Mouse (Mus musculus) embryonic facial prominence, embryonic 13.5 days (tissue): ENCODE data around the gene Trpc1. TPM values are rescaled to one million over a fixed set of nuclear protein-coding genes. Genes with fewer than 3 reads are reported as not detected.

Source experiments
- ATAC-seq: fragments of 200-750 bp; cut with Nextera tagmentation; 2 replicates; pipeline ENCODE4 v1.8.0; 2017; ENCODE audit warnings: low read depth; ENCODE audit not compliant: insufficient number of reproducible peaks, insufficient read depth, low FRiP score, low TSS enrichment
- H3K27ac ChIP-seq: fragments of 300-500 bp; sonication (generic); 2 replicates; pipeline ENCODE4 v1.5.1; 2015; ENCODE audit warnings: moderate library complexity, mild to moderate bottlenecking, inconsistent platforms
- H3K27me3 ChIP-seq: fragments of 300-500 bp; sonication (generic); 2 replicates; pipeline ENCODE4 v1.6.1; 2015; ENCODE audit warnings: mild to moderate bottlenecking, inconsistent platforms
- H3K36me3 ChIP-seq: fragments of 300-500 bp; sonication (generic); 2 replicates; pipeline ENCODE4 v1.6.1; 2015; ENCODE audit warnings: mild to moderate bottlenecking, inconsistent platforms
- H3K4me1 ChIP-seq: fragments of 300-500 bp; sonication (generic); 2 replicates; pipeline ENCODE4 v1.6.1; 2015; ENCODE audit warnings: inconsistent platforms
- H3K4me2 ChIP-seq: fragments of 300-500 bp; sonication (generic); 2 replicates; pipeline ENCODE4 v1.6.1; 2015; ENCODE audit warnings: moderate library complexity, mild to moderate bottlenecking, inconsistent platforms
- H3K4me3 ChIP-seq: fragments of 300-500 bp; sonication (generic); 2 replicates; pipeline ENCODE4 v1.5.1; 2015; ENCODE audit warnings: mild to moderate bottlenecking, inconsistent platforms
- H3K9ac ChIP-seq: fragments of 300-500 bp; sonication (generic); 2 replicates; pipeline ENCODE4 v1.6.1; 2015; ENCODE audit warnings: mild to moderate bottlenecking, inconsistent platforms
- H3K9me3 ChIP-seq: fragments of 300-500 bp; sonication (generic); 2 replicates; pipeline ENCODE4 v1.6.1; 2016; ENCODE audit warnings: inconsistent platforms
- WGBS: fragments of 180-500 bp; shearing (Covaris S2); methylation state at CpG from one replicate; pipeline ENCODE4 v1.1.7; 2015; ENCODE audit warnings: mixed read lengths; 5-methylcytosine and 5-hydroxymethylcytosine counted together
- polyA plus RNA-seq: library from polyadenylated mRNA; unstranded; fragments of >200 nt; fragmentation: Nextera tagmentation; extraction: Ambion mirVana; gene quantifications from 2 replicates; pipeline ENCODE4 v1.2.1, GENCODE M21; 2015

The Trpc1 gene
- 2.0 and 2.7 TPM in 2 replicates for polyA plus RNA-seq

- Histone ChIP-seq H3K4me2 (peak within 1 kb of the TSS; percentile 92), H3K9ac (peak within 1 kb of the TSS; percentile 80), H3K4me3 (peak within 1 kb of the TSS; percentile 85), H3K27ac (0 out of 2 replicates have a peak within 1 kb of the TSS, but pooled peaks have one; percentile 22), H3K36me3 (no peaks in the 10 kb centered on the region), H3K27me3 (peaks cover 24% of the 10 kb centered on the region), H3K4me1 (peaks cover 7% of the 10 kb centered on the region), H3K9me3 (no peaks in the 10 kb centered on the region)
- ATAC-seq = peak; percentile 96
- under 1% methylated on average over 55 of the region's 56 CpGs for WGBS
Measured at GRCm38 (mm10) chr9:95750037-95750511, at the start of gene Trpc1. TSS of gene Trpc1 (minus strand) at chr9:95750375.

GRCm38 (mm10) chr9:95796323-95796722 is 46.1 kb upstream of the Trpc1 start:
- no peaks in the 10 kb centered on the region for H3K36me3 ChIP-seq
- 81% methylated on average over 2 of the region's 2 CpGs for WGBS
- H3K4me3 ChIP-seq = no peak overlapping the region
- no peaks in the 10 kb centered on the region for H3K4me1 ChIP-seq
- no peak for ATAC-seq
- no peak overlapping the region for H3K27ac ChIP-seq
- no peak overlapping the region for H3K9ac ChIP-seq
- no peaks in the 10 kb centered on the region for H3K27me3 ChIP-seq
- no peak overlapping the region for H3K4me2 ChIP-seq
- H3K9me3 ChIP-seq = no peaks in the 10 kb centered on the region

GRCm38 (mm10) chr9:95795844-95796243 is 45.7 kb upstream of the Trpc1 start:
- H3K27ac ChIP-seq = no peak overlapping the region
- no peak overlapping the region for H3K4me3 ChIP-seq
- H3K27me3 ChIP-seq = no peaks in the 10 kb centered on the region
- no peaks in the 10 kb centered on the region for H3K9me3 ChIP-seq
- no peak overlapping the region for H3K4me2 ChIP-seq
- WGBS = 84% methylated on average over 5 of the region's 5 CpGs
- H3K4me1 ChIP-seq = no peaks in the 10 kb centered on the region
- H3K9ac ChIP-seq = no peak overlapping the region
- no peaks in the 10 kb centered on the region for H3K36me3 ChIP-seq
- no peak for ATAC-seq

- Histone ChIP-seq H3K36me3 (no peaks in the 10 kb centered on the region), H3K27me3 (no peaks in the 10 kb centered on the region), H3K9me3 (no peaks in the 10 kb centered on the region), H3K9ac (no peak overlapping the region), H3K4me3 (no peak overlapping the region), H3K4me1 (no peaks in the 10 kb centered on the region), H3K27ac (no peak overlapping the region), H3K4me2 (no peak overlapping the region)
- no peak for ATAC-seq
- 88% methylated on average over 2 of the region's 2 CpGs for WGBS
Measured at GRCm38 (mm10) chr9:95795077-95795784, 45.1 kb upstream of the Trpc1 start.

- H3K9me3 ChIP-seq = no peaks in the 10 kb centered on the region
- no peak overlapping the region for H3K4me3 ChIP-seq
- no peaks in the 10 kb centered on the region for H3K27me3 ChIP-seq
- no peaks in the 10 kb centered on the region for H3K4me1 ChIP-seq
- H3K9ac ChIP-seq = no peak overlapping the region
- H3K36me3 ChIP-seq = no peaks in the 10 kb centered on the region
- no peak overlapping the region for H3K27ac ChIP-seq
- WGBS = 88% methylated on average over 15 of the region's 15 CpGs
- no peak overlapping the region for H3K4me2 ChIP-seq
- ATAC-seq = no peak
Measured at GRCm38 (mm10) chr9:95793986-95794744, 44.0 kb upstream of the Trpc1 start.

- 80% methylated on average over 16 of the region's 16 CpGs for WGBS
- H3K4me3 ChIP-seq = no peak overlapping the region
- no peak for ATAC-seq
Measured at GRCm38 (mm10) chr9:95784888-95785511, 34.8 kb upstream of the Trpc1 start.

GRCm38 (mm10) chr9:95783646-95784293 is 33.6 kb upstream of the Trpc1 start:
- no peaks in the 10 kb centered on the region for H3K9me3 ChIP-seq
- H3K27me3 ChIP-seq = no peaks in the 10 kb centered on the region
- no peak overlapping the region for H3K4me2 ChIP-seq
- H3K4me1 ChIP-seq = no peaks in the 10 kb centered on the region
- 74% methylated on average over 17 of the region's 17 CpGs for WGBS
- H3K36me3 ChIP-seq = no peaks in the 10 kb centered on the region
- H3K9ac ChIP-seq = no peak overlapping the region
- H3K4me3 ChIP-seq = no peak overlapping the region
- no peak overlapping the region for H3K27ac ChIP-seq
- 0 out of 2 replicates have a peak, but pooled peaks have one; percentile 26 for ATAC-seq

More at GRCm38 (mm10) chr9:95784888-95785511, 34.8 kb upstream of the Trpc1 start:
- Histone ChIP-seq H3K9ac (no peak overlapping the region), H3K27ac (no peak overlapping the region), H3K9me3 (no peaks in the 10 kb centered on the region), H3K36me3 (no peaks in the 10 kb centered on the region), H3K27me3 (no peaks in the 10 kb centered on the region), H3K4me1 (no peaks in the 10 kb centered on the region), H3K4me2 (no peak overlapping the region)

GRCm38 (mm10) chr9:95771671-95772070 is 21.5 kb upstream of the Trpc1 start:
- H3K9me3 ChIP-seq = no peaks in the 10 kb centered on the region
- 79% methylated on average over 2 of the region's 2 CpGs for WGBS
- 0 out of 2 replicates have a peak, but pooled peaks cover 3% of the 10 kb centered on the region for H3K36me3 ChIP-seq
- H3K4me3 ChIP-seq = no peak overlapping the region
- no peak overlapping the region for H3K9ac ChIP-seq
- H3K4me1 ChIP-seq = no peaks in the 10 kb centered on the region
- H3K27me3 ChIP-seq = no peaks in the 10 kb centered on the region
- ATAC-seq = no peak
- H3K4me2 ChIP-seq = no peak overlapping the region
- H3K27ac ChIP-seq = no peak overlapping the region

- ATAC-seq = no peak
- Histone ChIP-seq H3K27ac (no peak overlapping the region), H3K9me3 (no peaks in the 10 kb centered on the region), H3K4me3 (no peak overlapping the region), H3K4me2 (no peak overlapping the region), H3K36me3 (no peaks in the 10 kb centered on the region), H3K4me1 (no peaks in the 10 kb centered on the region), H3K9ac (no peak overlapping the region), H3K27me3 (no peaks in the 10 kb centered on the region)
- WGBS = 85% methylated on average over 4 of the region's 4 CpGs
Measured at GRCm38 (mm10) chr9:95763218-95763617, 13.0 kb upstream of the Trpc1 start.

- no peaks in the 10 kb centered on the region for H3K4me1 ChIP-seq
- no peak overlapping the region for H3K9ac ChIP-seq
- H3K36me3 ChIP-seq = no peaks in the 10 kb centered on the region
- H3K9me3 ChIP-seq = no peaks in the 10 kb centered on the region
- H3K27ac ChIP-seq = no peak overlapping the region
- H3K27me3 ChIP-seq = no peaks in the 10 kb centered on the region
- no peak for ATAC-seq
- 86% methylated on average over 3 of the region's 3 CpGs for WGBS
- H3K4me3 ChIP-seq = no peak overlapping the region
- no peak overlapping the region for H3K4me2 ChIP-seq
Measured at GRCm38 (mm10) chr9:95762228-95762627, 12.1 kb upstream of the Trpc1 start.

- Histone ChIP-seq H3K9me3 (no peaks in the 10 kb centered on the region), H3K4me3 (no peak overlapping the region), H3K27me3 (no peaks in the 10 kb centered on the region), H3K9ac (no peak overlapping the region), H3K27ac (no peak overlapping the region), H3K36me3 (no peaks in the 10 kb centered on the region), H3K4me2 (no peak overlapping the region), H3K4me1 (no peaks in the 10 kb centered on the region)
- ATAC-seq = no peak
- 78% methylated on average over 8 of the region's 8 CpGs for WGBS
Measured at GRCm38 (mm10) chr9:95761381-95761780, 11.2 kb upstream of the Trpc1 start.
